Mouse (Mus musculus) MEL (cell line): ENCODE results near the gene Fbxl2. TPM values are rescaled to one million over a fixed set of nuclear protein-coding genes. Genes with fewer than 3 reads are reported as not detected.
A peak's percentile ranks its signal among the peaks of the same experiment; 100 is the strongest.

Experiments
- DNase-seq: peaks from one replicate; pipeline ENCODE4 v3.0.0; 2011; ENCODE audit warnings: low read depth, low spot score
- H3K27ac ChIP-seq: 2 replicates; pipeline ENCODE4 v1.5.1; 2012; ENCODE audit warnings: low read depth, mild to moderate bottlenecking, control low read depth, low read length, moderate library complexity; ENCODE audit not compliant: control insufficient read depth
- H3K27me3 ChIP-seq, 2 experiments: fragments of 150-350 bp in 1 of 2; sonication (generic) in 1 of 2; 2 replicates each; pipeline ENCODE4 v1.6.1; 2012; ENCODE audit warnings: low read length in 2 of 2, mild to moderate bottlenecking in 2 of 2, improper control_type of control experiment in 1 of 2, moderate library complexity in 1 of 2; ENCODE audit not compliant: insufficient read depth in 2 of 2, control insufficient read depth in 1 of 2
- H3K36me3 ChIP-seq, 2 experiments: 2 replicates each; pipeline ENCODE4 v1.6.1; 2012 to 2014; ENCODE audit warnings: low read length in 2 of 2, improper control_type of control experiment in 1 of 2, inconsistent platforms in 1 of 2, mild to moderate bottlenecking in 1 of 2; ENCODE audit not compliant: insufficient read depth in 2 of 2, control insufficient read depth in 1 of 2
- H3K4me1 ChIP-seq, 2 experiments: fragments of 150-350 bp in 1 of 2; sonication (generic) in 1 of 2; 2 replicates each; pipeline ENCODE4 v1.6.1; 2012; ENCODE audit warnings: low read length in 2 of 2, improper control_type of control experiment in 1 of 2, mild to moderate bottlenecking in 1 of 2; ENCODE audit not compliant: insufficient read depth in 2 of 2, control insufficient read depth in 1 of 2
- H3K4me3 ChIP-seq, 2 experiments: fragments of 150-350 bp in 1 of 2; sonication (generic) in 1 of 2; 2 replicates each; pipeline ENCODE4 v1.5.1; 2012; ENCODE audit warnings: low read depth in 2 of 2, low read length in 2 of 2, mild to moderate bottlenecking in 2 of 2, moderate library complexity in 2 of 2, control low read depth in 1 of 2, improper control_type of control experiment in 1 of 2; ENCODE audit not compliant: control insufficient read depth in 1 of 2, insufficient read depth in 1 of 2
- H3K79me2 ChIP-seq: 2 replicates; pipeline ENCODE4 v1.6.1; 2012; ENCODE audit warnings: mild to moderate bottlenecking, low read length, moderate library complexity; ENCODE audit not compliant: control insufficient read depth, poor library complexity, insufficient read depth
- H3K9ac ChIP-seq: 2 replicates; pipeline ENCODE4 v1.6.1; 2012; ENCODE audit warnings: low read depth, mild to moderate bottlenecking, control low read depth, low read length, moderate library complexity; ENCODE audit not compliant: control insufficient read depth, poor library complexity, severe bottlenecking
- H3K9me3 ChIP-seq: fragments of 150-350 bp; sonication (generic); replicated peaks from 2 replicates; pipeline ENCODE4 v1.6.1; 2012; ENCODE audit warnings: mild to moderate bottlenecking, low read length, improper control_type of control experiment, moderate library complexity; ENCODE audit not compliant: insufficient read depth
- BHLHE40 ChIP-seq: IDR thresholded peaks from 2 replicates; pipeline ENCODE4 v1.6.1; 2012; ENCODE audit warnings: low read depth, mild to moderate bottlenecking, inconsistent platforms, low read length, improper control_type of control experiment, borderline replicate concordance
- CHD2 ChIP-seq: IDR thresholded peaks from 2 replicates; pipeline ENCODE4 v1.6.1; 2011; ENCODE audit warnings: low read length, improper control_type of control experiment
- CTCF ChIP-seq, 3 experiments: IDR thresholded peaks in 2 of 3; conservative IDR thresholded peaks in 1 of 3; 2 replicates each; pipeline ENCODE4 v1.5.1; 2011 to 2012; ENCODE audit warnings: low read length in 3 of 3, low read depth in 2 of 3, mild to moderate bottlenecking in 2 of 3, improper control_type of control experiment in 1 of 3, inconsistent platforms in 1 of 3, mixed read lengths in 1 of 3, moderate library complexity in 1 of 3; ENCODE audit not compliant: control insufficient read depth in 1 of 3, insufficient read depth in 1 of 3, poor library complexity in 1 of 3, severe bottlenecking in 1 of 3
- E2F4 ChIP-seq: IDR thresholded peaks from 2 replicates; pipeline ENCODE4 v1.6.1; 2011; ENCODE audit warnings: low read depth, low read length, improper control_type of control experiment, borderline replicate concordance
- ELF1 ChIP-seq: IDR thresholded peaks from 2 replicates; pipeline ENCODE4 v1.6.1; 2014; ENCODE audit warnings: low read depth, mild to moderate bottlenecking, inconsistent platforms, low read length, improper control_type of control experiment, moderate library complexity
- EP300 ChIP-seq, 2 experiments: IDR thresholded peaks; 2 replicates each; pipeline ENCODE4 v1.6.1; 2011; ENCODE audit warnings: improper control_type of control experiment in 2 of 2, low read length in 2 of 2, low read depth in 1 of 2, mild to moderate bottlenecking in 1 of 2
- ETS1 ChIP-seq: IDR thresholded peaks from 2 replicates; pipeline ENCODE4 v1.6.1; 2012; ENCODE audit warnings: low read depth, mild to moderate bottlenecking, inconsistent platforms, low read length, improper control_type of control experiment, moderate library complexity
- GATA1 ChIP-seq: IDR thresholded peaks from 2 replicates; pipeline ENCODE4 v1.6.1; 2011; ENCODE audit warnings: low read depth, low read length, improper control_type of control experiment
- KAT2A ChIP-seq: conservative IDR thresholded peaks from 2 replicates; pipeline ENCODE4 v1.6.1; 2012; ENCODE audit warnings: low read depth, low read length, improper control_type of control experiment, inconsistent platforms
- MAFK ChIP-seq: IDR thresholded peaks from 2 replicates; pipeline ENCODE4 v1.6.1; 2011; ENCODE audit warnings: low read depth, mild to moderate bottlenecking, low read length, improper control_type of control experiment, borderline replicate concordance
- MAX ChIP-seq: IDR thresholded peaks from 2 replicates; pipeline ENCODE4 v1.6.1; 2011; ENCODE audit warnings: low read length, improper control_type of control experiment
- MAZ ChIP-seq: IDR thresholded peaks from 2 replicates; pipeline ENCODE4 v1.6.1; 2012; ENCODE audit warnings: low read depth, mild to moderate bottlenecking, inconsistent platforms, low read length, improper control_type of control experiment
- MEF2A ChIP-seq: IDR thresholded peaks from 2 replicates; pipeline ENCODE4 v1.6.1; 2014; ENCODE audit warnings: low read depth, mild to moderate bottlenecking, inconsistent platforms, low read length, improper control_type of control experiment; ENCODE audit not compliant: poor library complexity, insufficient replicate concordance, severe bottlenecking; ENCODE audit errors: extremely low read depth
- MYB ChIP-seq: IDR thresholded peaks from 2 replicates; pipeline ENCODE4 v1.6.1; 2011; ENCODE audit warnings: mild to moderate bottlenecking, low read depth, low read length, improper control_type of control experiment
- MYC ChIP-seq: IDR thresholded peaks from 2 replicates; pipeline ENCODE4 v1.6.1; 2011; ENCODE audit warnings: low read depth, mild to moderate bottlenecking, low read length, improper control_type of control experiment, moderate library complexity
- POLR2AphosphoS2 ChIP-seq: IDR thresholded peaks from 2 replicates; pipeline ENCODE4 v1.6.1; 2011; ENCODE audit warnings: low read length, improper control_type of control experiment
- RAD21 ChIP-seq: IDR thresholded peaks from 2 replicates; pipeline ENCODE4 v1.6.1; 2011; ENCODE audit warnings: mild to moderate bottlenecking, low read depth, low read length, improper control_type of control experiment
- RCOR1 ChIP-seq: IDR thresholded peaks from 2 replicates; pipeline ENCODE4 v1.6.1; 2012; ENCODE audit warnings: low read depth, mild to moderate bottlenecking, inconsistent platforms, low read length, improper control_type of control experiment
- SMC3 ChIP-seq: IDR thresholded peaks from 2 replicates; pipeline ENCODE4 v1.6.1; 2011; ENCODE audit warnings: low read depth, low read length, improper control_type of control experiment
- TBP ChIP-seq: IDR thresholded peaks from 2 replicates; pipeline ENCODE4 v1.8.0; 2011; ENCODE audit warnings: low read depth, low read length, improper control_type of control experiment
- USF1 ChIP-seq: IDR thresholded peaks from 2 replicates; pipeline ENCODE4 v1.6.1; 2014; ENCODE audit warnings: low read depth, mild to moderate bottlenecking, inconsistent platforms, low read length, improper control_type of control experiment, moderate library complexity
- ZC3H11A ChIP-seq: IDR thresholded peaks from 2 replicates; pipeline ENCODE4 v1.6.1; 2012; ENCODE audit warnings: low read depth, mild to moderate bottlenecking, inconsistent platforms, low read length, improper control_type of control experiment
- ZKSCAN1 ChIP-seq: IDR thresholded peaks from 2 replicates; pipeline ENCODE4 v1.6.1; 2012; ENCODE audit warnings: low read depth, mild to moderate bottlenecking, inconsistent platforms, low read length, improper control_type of control experiment, moderate library complexity
- ZMIZ1 ChIP-seq: IDR thresholded peaks from 2 replicates; pipeline ENCODE4 v1.6.1; 2012; ENCODE audit warnings: low read depth, mild to moderate bottlenecking, inconsistent platforms, low read length, improper control_type of control experiment, moderate library complexity
- ZNF384 ChIP-seq: IDR thresholded peaks from 2 replicates; pipeline ENCODE4 v1.6.1; 2012; ENCODE audit warnings: low read depth, mild to moderate bottlenecking, inconsistent platforms, low read length, improper control_type of control experiment
- polyA plus RNA-seq, 2 experiments: library from polyadenylated mRNA; stranded (reverse) in 1 of 2; unstranded in 1 of 2; fragments of >175 nt in 1 of 2; fragments of >200 nt in 1 of 2; gene quantifications; 2 replicates each; pipeline versions ENCODE4 v1.2.1 to v1.2.4; 2012; ENCODE audit warnings: low replicate concordance in 2 of 2, low read depth in 1 of 2; ENCODE audit not compliant: insufficient read length in 2 of 2, insufficient read depth in 1 of 2, missing spikeins in 1 of 2
- total RNA-seq: library from RNA; depleted of rRNA; stranded (reverse); fragments of 300-350 nt; gene quantifications from 2 replicates; pipeline ENCODE4 v1.2.3, GENCODE M21; 2012

Fbxl2 gene
- total and polyA plus RNA-seq, 3 experiments, result 1.8 to 3.0 TPM; not detected in 1

DNA sequence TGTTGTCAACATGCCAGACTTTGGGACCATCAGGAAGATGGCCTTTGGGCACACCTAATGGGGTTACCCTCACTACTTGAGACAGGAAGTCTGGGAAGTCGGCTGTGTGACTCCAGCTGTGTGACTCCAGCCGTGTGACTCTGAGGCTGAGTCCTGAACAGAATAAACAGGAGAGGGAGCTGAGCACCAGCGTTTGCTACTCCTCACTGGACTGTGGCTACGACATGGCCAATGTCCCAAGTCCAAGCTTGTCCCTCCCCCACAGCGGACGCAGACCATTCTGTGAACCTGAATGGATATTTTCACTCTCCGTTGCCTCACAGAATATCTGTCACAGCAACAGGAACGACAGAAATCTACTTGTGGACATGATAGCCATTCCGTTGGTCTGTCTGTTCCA is 39.2 kb downstream of the Fbxl2 start:
- H3K9me3 ChIP-seq, result no peaks in the 10 kb centered on the region
- no peak for DNase-seq
- no peaks in the 10 kb centered on the region for H3K79me2 ChIP-seq
- H3K9ac ChIP-seq, result no peak overlapping the region
- H3K4me1 ChIP-seq, result no peaks in the 10 kb centered on the region; a peak in 1 of 4 replicates
- TF ChIP-seq SMC3 (no peak), GATA1 (no peak), ELF1 (no peak), MYB (no peak), TBP (no peak), ZKSCAN1 (no peak), MEF2A (no peak), BHLHE40 (no peak), MAX (no peak), ZC3H11A (no peak), USF1 (no peak), EP300 (IDR thresholded peaks at IDR 0.05; ENCODE audit: low read depth in 1 of 2, low read length in 2 of 2) (no peak), RAD21 (no peak), CTCF (IDR thresholded peaks at IDR 0.05 in 2 of 3, conservative IDR thresholded peaks at IDR 0.05 in 1 of 3; ENCODE audit: control insufficient read depth in 1 of 3, insufficient read depth in 1 of 3, low read depth in 2 of 3, low read length in 3 of 3, poor library complexity in 1 of 3, severe bottlenecking in 1 of 3) (no peak)
- no peak overlapping the region for H3K4me3 ChIP-seq
- H3K36me3 ChIP-seq, result no peaks in the 10 kb centered on the region
- no peak overlapping the region for H3K27ac ChIP-seq
- H3K27me3 ChIP-seq, result no peaks in the 10 kb centered on the region

DNA sequence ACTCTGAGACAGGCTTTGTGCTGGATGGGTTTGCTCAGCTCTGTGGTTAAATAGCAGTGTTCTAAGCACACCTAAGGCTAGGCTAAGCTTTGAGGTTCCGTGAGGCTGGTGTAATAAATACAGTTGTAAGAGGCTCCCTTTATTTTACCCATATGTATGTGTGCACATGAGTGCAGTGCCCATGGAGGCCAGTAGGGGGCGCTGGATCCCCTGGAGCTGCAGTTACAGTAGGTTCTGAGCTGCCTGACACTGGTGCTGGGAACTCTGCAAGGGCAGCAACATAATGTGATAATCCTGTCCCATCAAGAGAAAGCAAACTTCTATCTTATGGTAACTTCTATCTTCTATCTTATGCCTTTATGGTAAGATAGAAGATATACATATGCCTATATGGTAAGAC is 47.7 kb downstream of the Fbxl2 start:
- Histone ChIP-seq H3K79me2 (no peaks in the 10 kb centered on the region), H3K36me3 (no peaks in the 10 kb centered on the region), H3K27ac (no peak overlapping the region), H3K4me1 (no peaks in the 10 kb centered on the region), H3K4me3 (no peak overlapping the region), H3K27me3 (no peaks in the 10 kb centered on the region), H3K9ac (no peak overlapping the region), H3K9me3 (no peaks in the 10 kb centered on the region)
- DNase-seq, result no peak
- TF ChIP-seq CTCF (IDR thresholded peaks at IDR 0.05 in 2 of 3, conservative IDR thresholded peaks at IDR 0.05 in 1 of 3; ENCODE audit: control insufficient read depth in 1 of 3, insufficient read depth in 1 of 3, low read depth in 2 of 3, low read length in 3 of 3, poor library complexity in 1 of 3, severe bottlenecking in 1 of 3) (peak; percentile 48 to 74 (median 67)), TBP (no peak)

DNA sequence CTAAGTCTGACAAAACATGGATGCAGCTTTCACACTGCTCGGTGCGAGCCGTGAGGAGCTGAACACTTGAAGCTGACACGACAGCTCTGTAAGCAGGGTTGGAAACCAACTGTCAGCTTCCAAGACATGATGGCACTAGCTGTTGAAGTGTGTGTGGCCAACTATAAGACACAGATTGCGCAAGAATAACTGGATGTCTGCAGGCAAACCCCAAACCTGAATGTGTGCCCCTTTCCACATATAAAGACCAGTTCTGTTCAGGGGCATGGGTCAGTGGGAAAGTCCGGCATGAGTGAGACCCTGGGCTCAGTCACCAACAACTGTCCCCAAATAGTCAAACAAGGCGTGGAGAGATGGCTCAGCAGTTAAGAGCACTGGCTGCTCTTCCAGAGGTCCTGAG is 53.2 kb downstream of the Fbxl2 start:
- no peaks in the 10 kb centered on the region for H3K9me3 ChIP-seq
- H3K9ac ChIP-seq, result no peak overlapping the region
- no peak overlapping the region for H3K4me3 ChIP-seq
- H3K27ac ChIP-seq, result no peak overlapping the region
- H3K27me3 ChIP-seq, result no peaks in the 10 kb centered on the region
- DNase-seq, result no peak
- H3K79me2 ChIP-seq, result no peaks in the 10 kb centered on the region
- H3K36me3 ChIP-seq, result no peaks in the 10 kb centered on the region
- no peak for TF ChIP-seq ETS1
- TF ChIP-seq KAT2A, result no peak
- no peak for TF ChIP-seq ZMIZ1
- no peak for TF ChIP-seq BHLHE40
- TF ChIP-seq RCOR1, result no peak
- no peak for TF ChIP-seq MAZ
- no peak for TF ChIP-seq ZNF384
- TF ChIP-seq MYC, result no peak
- TF ChIP-seq POLR2AphosphoS2, result no peak
- TF ChIP-seq CHD2, result no peak
- no peak for TF ChIP-seq MAX
- TF ChIP-seq E2F4, result no peak
- no peak for TF ChIP-seq USF1
- no peak for TF ChIP-seq MAFK
- no peak for TF ChIP-seq GATA1
- TF ChIP-seq SMC3, result no peak
- H3K4me1 ChIP-seq, result no peaks in the 10 kb centered on the region
